Mouse (Mus musculus): ENCODE measurements around the gene Klhdc10. TPM values are rescaled to one million over a fixed set of nuclear protein-coding genes. Genes with fewer than 3 reads are reported as not detected.

Gene Klhdc10
- total RNA-seq, 2 experiments from 2014 or later, result 35.8 to 44.4 TPM

DNA sequence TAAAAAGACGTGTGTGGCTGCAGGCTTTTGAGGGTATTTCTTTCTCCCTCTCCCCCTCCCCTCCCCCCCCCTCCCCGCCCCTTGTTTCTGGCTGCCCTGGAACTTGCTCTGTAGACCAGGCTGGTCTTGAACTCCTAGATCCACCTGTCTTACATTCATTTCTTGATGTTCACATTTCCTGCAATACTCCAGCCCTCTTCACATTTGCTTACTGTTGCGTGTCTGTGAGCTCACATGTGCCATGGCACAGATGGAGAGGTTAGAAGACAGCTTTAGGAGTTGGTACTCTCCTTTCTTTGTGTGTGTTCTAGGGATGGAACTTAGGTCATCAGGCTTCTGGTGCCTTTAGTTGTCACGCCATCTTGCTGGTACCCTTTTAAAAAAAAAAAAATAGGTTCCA, 6.6 kb downstream of the Klhdc10 start:
- no peak for TF ChIP-seq CTCF (IDR thresholded peaks at IDR 0.05)
- Histone ChIP-seq H3K27ac (no peak overlapping the region), H3K4me3 (no peak overlapping the region)
- intact Hi-C loops (cut with DNase I), result loop anchor here (10.0 kb wide), 1 partner anchor 627 kb away; no protein-coding TSS in a partner anchor
- no peak for DNase-seq

DNA sequence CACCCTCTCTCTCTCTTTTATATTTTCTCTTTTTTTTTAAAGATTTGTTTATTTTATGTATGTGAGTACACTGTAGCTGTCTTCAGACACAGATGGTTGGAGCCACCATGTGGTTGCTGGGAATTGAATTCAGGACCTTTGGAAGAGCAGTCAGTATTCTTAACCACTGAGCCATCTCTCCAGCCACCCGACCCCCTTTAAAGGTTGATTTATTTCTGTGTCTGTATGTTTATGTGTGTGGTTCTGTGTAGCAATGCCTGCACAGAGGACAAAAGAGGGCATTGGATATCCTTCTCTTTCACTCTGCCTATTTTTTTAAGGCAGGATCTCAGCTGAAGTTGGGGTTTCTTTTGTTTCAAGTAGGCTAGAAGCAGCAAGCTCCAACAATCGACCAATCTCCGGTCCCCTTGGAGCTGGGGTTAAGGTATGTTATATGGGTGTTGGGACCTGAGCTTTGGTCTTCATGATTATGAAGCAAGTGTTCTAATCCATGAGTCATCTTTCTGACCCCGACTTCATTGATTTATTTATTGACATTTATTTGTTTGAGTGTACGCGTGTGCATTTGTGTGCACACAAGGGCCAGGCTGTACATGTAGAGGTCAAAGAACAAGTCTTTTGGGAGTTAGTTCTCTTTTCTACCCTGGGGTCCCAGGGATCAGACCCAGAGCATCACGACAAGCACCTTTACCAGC, 7.9 kb downstream of the Klhdc10 start:
- H3K4me3 ChIP-seq, result no peak overlapping the region
- TF ChIP-seq CTCF (IDR thresholded peaks at IDR 0.05), result no peak
- intact Hi-C loops (cut with DNase I), result loop anchor here (10.0 kb wide), 1 partner anchor 625 kb away; no protein-coding TSS in a partner anchor
- no peak for DNase-seq
- H3K27ac ChIP-seq, result peak overlapping the region; percentile 53; the same call in 1 of the 2 replicates

DNA sequence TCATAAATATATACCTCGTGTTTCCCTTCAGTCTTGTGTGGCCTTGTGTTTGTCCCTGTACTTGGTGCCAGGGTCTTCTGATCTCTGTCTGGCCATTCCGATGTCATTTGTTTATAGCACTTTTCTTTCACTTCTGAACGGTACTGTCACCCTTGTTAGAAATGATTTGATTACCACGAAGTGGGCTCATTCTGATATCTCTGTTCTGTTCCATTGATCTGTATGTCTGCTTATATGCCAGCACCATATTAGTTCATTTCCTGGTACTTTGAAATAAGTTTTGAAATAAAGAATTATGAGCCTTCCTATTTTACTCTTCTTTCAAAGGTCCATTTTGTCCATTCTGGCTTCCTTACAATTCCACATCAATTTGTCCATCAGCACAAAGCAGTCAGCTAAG, 9.6 kb downstream of the Klhdc10 start:
- no peak for TF ChIP-seq CTCF (IDR thresholded peaks at IDR 0.05)
- no peak for DNase-seq
- intact Hi-C loops (cut with DNase I), result no loop called here
- Histone ChIP-seq H3K27ac (no peak overlapping the region), H3K4me3 (no peak overlapping the region)

DNA sequence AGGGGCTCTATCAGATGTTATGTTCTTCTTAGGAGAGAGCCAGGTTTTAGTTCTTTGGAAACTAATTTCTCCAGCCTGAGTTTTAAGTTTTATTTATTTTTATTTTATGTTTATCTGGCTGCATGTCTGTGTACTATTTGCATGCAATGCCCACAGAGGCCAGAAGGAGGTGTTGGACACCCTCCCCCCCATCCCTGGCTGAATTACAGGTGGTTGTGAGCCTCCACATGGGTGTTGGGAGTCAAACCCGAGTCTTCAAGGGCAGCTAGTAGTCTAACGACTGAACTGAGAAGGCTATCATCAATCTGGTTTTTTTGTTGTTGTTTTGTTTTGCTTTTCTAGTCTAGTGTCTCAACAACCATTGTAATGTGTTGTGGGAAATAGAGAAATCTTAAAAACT, 14.5 kb downstream of the Klhdc10 start:
- Histone ChIP-seq H3K27ac (no peak overlapping the region), H3K4me3 (no peak overlapping the region)
- TF ChIP-seq CTCF (IDR thresholded peaks at IDR 0.05), result no peak
- intact Hi-C loops (cut with DNase I), result no loop called here
- DNase-seq, result no peak

DNA sequence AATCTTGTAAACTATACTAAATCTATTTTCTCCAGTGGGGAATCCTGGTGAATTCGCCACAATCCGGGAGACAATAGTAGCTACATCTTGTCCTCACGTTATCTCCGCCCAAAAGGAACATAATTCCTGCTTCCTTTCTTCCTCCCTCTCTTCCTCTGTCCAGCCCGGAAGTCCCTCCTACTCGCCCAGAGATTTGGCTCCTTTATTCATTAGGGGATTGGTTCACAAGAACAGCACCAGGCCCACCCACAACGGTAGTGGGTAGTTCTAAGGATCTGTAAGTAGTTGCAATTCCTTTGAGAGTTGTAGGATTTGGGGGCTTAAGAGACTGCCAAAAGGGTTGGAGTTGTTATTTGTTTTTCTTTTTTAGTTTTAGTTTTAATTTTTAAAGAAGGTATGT, 15.1 kb downstream of the Klhdc10 start:
- TF ChIP-seq CTCF (IDR thresholded peaks at IDR 0.05), result no peak
- intact Hi-C loops (cut with DNase I), result no loop called here
- peak; percentile 30 for DNase-seq

DNA sequence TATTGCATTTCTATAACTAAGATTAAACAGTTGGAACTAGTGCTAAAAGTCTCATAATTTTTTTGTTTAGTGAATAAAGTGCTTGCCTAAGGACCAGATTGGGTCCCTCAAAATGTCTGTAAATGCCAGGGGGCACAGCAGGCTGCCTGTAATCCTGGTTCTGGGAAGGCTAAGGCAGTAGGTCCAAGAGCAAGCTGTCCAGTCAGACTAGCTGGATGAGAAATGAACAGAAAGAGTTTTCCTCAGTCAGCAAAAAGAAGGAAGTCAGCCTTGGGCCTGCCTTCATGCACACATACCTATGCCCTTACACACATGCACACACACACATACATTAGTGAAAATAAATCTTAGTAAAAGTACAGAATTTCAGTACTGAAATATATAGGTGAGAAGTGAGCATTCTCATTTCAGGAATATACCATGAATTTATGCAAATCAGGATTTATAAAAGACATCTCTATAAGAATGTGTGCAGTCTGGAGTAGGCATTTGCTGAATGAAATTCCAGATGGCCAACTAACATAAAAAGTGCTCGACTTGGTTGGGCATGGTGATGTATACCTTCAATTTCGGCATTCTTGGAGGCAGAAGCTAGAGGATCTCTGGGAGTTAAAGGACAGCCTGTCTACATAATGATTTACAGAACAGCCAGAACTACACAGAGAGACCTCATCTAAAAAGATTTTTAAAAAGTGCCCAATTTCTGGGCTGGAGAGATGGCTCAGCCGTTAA, 31.0 kb downstream of the Klhdc10 start:
- Histone ChIP-seq H3K27ac (no peak overlapping the region), H3K4me3 (no peak overlapping the region)
- no peak for TF ChIP-seq CTCF (IDR thresholded peaks at IDR 0.05)
- intact Hi-C loops (cut with DNase I), result no loop called here
- no peak for DNase-seq

More for the DNA sequence above, 15.1 kb downstream of the Klhdc10 start:
- H3K4me3 ChIP-seq, result peak overlapping the region; percentile 11
- H3K27ac ChIP-seq, result 0 out of 2 replicates have a peak overlapping the region, but pooled peaks have one; percentile 5

DNA sequence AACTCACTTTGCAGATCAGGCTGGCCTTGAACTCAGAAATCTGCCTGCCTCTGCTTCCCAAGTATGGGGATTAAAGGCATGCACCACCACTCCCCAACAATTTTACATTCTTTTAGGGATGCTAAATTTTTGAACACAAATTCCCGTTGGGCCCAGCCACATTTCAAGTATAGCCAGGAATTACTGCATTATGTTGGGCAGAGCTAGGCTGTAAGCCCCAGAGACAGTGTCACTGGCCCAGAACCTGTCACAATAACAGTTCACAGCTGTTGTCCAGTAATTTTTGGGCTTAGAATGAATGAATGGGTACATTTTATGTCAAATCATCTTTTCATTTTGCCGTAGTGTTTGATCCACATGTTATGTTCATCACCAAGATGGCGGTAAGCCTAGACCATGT, 34.8 kb downstream of the Klhdc10 start:
- intact Hi-C loops (cut with DNase I), result no loop called here
- no peak for DNase-seq
- H3K4me3 ChIP-seq, result no peak overlapping the region
- no peak overlapping the region for H3K27ac ChIP-seq
- TF ChIP-seq CTCF (IDR thresholded peaks at IDR 0.05), result no peak

DNA sequence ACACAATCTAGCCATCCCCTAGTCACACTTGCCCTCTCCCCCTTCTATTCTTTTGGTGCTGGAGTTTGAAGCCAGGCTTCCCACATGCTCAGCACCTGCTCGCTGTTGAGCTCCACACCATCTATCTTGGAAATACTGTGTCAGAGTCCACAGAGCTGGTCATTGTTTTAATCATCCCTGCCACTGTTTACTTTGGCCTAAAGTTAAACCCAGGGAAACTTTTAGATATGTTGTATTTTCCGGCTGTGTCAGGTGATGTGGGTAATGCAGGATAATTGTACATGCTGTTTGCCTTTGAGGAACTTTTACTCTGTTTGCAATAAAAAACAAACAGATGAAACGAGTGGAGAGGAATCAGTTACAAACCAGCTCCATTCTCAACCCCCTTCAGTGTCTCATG, 35.4 kb downstream of the Klhdc10 start:
- DNase-seq, result no peak
- intact Hi-C loops (cut with DNase I), result no loop called here
- no peak for TF ChIP-seq CTCF (IDR thresholded peaks at IDR 0.05)
- Histone ChIP-seq H3K27ac (no peak overlapping the region), H3K4me3 (no peak overlapping the region)

DNA sequence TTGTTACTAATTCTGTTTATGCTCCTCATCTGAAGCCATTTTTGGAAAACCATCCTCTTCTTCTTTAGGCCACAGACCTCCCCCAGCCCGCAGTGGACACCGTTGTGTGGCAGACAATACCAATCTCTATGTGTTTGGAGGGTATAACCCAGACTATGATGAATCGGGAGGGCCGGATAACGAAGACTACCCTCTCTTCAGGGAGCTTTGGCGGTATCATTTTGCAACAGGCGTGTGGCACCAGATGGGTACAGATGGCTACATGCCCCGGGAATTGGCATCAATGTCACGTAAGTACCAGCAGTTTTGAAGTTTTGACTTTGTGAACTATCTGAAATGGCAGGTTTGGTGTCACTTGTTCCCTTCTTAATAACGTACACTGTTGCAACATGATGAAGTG, 37.9 kb downstream of the Klhdc10 start:
- intact Hi-C loops (cut with DNase I), result no loop called here
- DNase-seq, result no peak

DNA sequence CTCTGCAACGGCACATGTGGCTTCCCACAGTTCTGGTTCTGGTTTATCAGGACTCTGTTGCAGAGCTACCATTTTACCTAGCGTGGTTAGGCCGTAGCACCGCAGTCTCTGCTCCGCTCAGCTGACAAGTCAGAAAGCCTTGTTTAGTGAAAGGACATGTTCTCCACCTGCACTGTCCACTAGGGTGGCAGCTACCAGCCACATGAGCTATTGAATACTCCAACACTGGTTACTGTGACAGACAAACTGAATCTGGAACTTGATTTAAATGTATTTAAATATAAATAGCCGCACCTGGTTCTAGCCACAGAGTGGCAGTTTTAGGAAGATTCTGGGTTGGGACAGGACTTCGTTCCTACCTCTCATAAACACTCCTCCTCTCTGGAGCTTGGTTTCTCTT, 55.3 kb downstream of the Klhdc10 start:
- Histone ChIP-seq H3K4me3 (no peak overlapping the region), H3K27ac (no peak overlapping the region)
- DNase-seq, result no peak
- intact Hi-C loops (cut with DNase I), result no loop called here
- no peak for TF ChIP-seq CTCF (IDR thresholded peaks at IDR 0.05)

More for the DNA sequence above, 37.9 kb downstream of the Klhdc10 start:
- TF ChIP-seq CTCF (IDR thresholded peaks at IDR 0.05), result no peak
- Histone ChIP-seq H3K27ac (no peak overlapping the region), H3K4me3 (no peak overlapping the region)

DNA sequence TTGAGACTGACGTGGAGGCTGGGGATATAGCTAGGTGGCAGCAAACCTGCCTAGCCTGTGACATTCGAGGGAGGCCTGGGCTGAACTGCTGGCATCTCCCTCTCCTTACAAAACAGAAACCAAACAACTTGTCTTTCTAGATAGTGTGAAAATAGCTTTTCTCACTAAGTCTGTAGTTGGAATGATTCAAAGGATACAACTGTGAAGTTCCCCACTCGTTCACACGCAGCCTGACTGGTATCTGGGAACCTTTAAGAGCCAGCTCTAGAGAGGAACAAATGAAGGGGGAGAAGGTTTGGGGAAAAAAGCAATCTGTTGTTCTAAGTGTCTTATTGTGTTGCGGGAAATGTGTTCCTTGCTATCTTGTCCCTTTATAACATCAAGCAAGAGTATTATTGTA, 57.0 kb downstream of the Klhdc10 start:
- intact Hi-C loops (cut with DNase I), result no loop called here
- peak overlapping the region; percentile 80 for H3K27ac ChIP-seq
- DNase-seq, result no peak
- H3K4me3 ChIP-seq, result no peak overlapping the region; the same call in 1 of the 2 replicates
- TF ChIP-seq CTCF (IDR thresholded peaks at IDR 0.05), result no peak

DNA sequence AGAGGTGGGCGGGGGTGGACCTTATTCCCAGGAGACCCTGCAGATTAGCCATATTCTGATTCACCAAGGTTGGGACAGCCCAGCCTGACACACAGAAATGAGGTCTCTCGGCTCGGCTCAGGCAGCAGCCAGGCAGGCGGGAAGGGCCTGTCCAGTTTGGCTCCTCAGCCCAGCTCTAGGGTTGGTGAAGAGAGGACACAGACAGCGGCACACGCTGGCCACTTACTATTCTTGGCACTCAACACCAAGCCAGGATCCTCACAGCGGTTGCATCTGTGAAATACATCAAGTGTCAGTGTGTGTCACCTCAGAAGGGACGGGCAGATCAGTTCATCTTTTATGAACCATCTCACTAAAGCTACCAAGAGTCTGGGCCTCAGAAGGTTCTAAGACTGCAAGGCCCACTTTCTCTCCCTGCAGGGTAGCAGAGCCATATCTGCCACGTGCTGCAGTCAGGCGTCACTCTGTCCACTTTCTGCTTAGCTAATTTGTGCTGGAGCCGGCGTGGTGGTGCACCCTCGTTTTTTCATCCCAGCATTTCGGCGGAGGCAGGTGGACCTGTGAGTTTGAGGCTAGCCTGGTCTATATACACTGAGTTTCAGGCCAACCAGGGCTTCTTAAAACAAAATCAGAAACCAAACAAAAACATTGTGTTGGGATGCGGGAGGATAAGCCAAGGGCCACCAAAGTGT, 57.5 kb downstream of the Klhdc10 start:
- Histone ChIP-seq H3K27ac (peak overlapping the region; percentile 80), H3K4me3 (peak overlapping the region; percentile 77)
- TF ChIP-seq CTCF (IDR thresholded peaks at IDR 0.05), result peak; percentile 6; the same call in 1 of the 2 replicates
- intact Hi-C loops (cut with DNase I), result no loop called here
- peak; percentile 75 for DNase-seq
